Mouse (Mus musculus) lung, postnatal 36 days (tissue): ENCODE results near the gene Zfhx3.

Experiments used
- DNase-seq: peaks from one replicate; pipeline ENCODE4 v3.0.0; 2022; ENCODE audit warnings: mixed read lengths

Zfhx3 gene

GRCm38 (mm10) chr8:108691456-108692238 lies 749.2 kb downstream of the Zfhx3 start:
- DNase-seq = peak; percentile 68

GRCm38 (mm10) chr8:108692239-108692627 lies 749.8 kb downstream of the Zfhx3 start:
- DNase-seq = peak; percentile 73

GRCm38 (mm10) chr8:108692669-108693665 lies 750.5 kb downstream of the Zfhx3 start:
- DNase-seq = no peak

- DNase-seq = peak; percentile 79
Observed at GRCm38 (mm10) chr8:108693841-108694240, 751.4 kb downstream of the Zfhx3 start.

GRCm38 (mm10) chr8:108694516-108694915 lies 752.1 kb downstream of the Zfhx3 start:
- no peak for DNase-seq

- no peak for DNase-seq
Observed at GRCm38 (mm10) chr8:108695242-108695880, 752.9 kb downstream of the Zfhx3 start.

- peak; percentile 48 for DNase-seq
Observed at GRCm38 (mm10) chr8:108695938-108696630, 753.6 kb downstream of the Zfhx3 start.

GRCm38 (mm10) chr8:108696631-108697410 lies 754.4 kb downstream of the Zfhx3 start:
- DNase-seq = no peak

- no peak for DNase-seq
Observed at GRCm38 (mm10) chr8:108697589-108697988, 755.1 kb downstream of the Zfhx3 start.

- DNase-seq = no peak
Observed at GRCm38 (mm10) chr8:108698101-108698660, 755.7 kb downstream of the Zfhx3 start.

- no peak for DNase-seq
Observed at GRCm38 (mm10) chr8:108699011-108699410, 756.6 kb downstream of the Zfhx3 start.

- no peak for DNase-seq
Observed at GRCm38 (mm10) chr8:108699454-108700345, 757.3 kb downstream of the Zfhx3 start.

- no peak for DNase-seq
Observed at GRCm38 (mm10) chr8:108701381-108702175, 759.1 kb downstream of the Zfhx3 start.

GRCm38 (mm10) chr8:108702201-108702600 lies 759.8 kb downstream of the Zfhx3 start:
- DNase-seq = no peak

- DNase-seq = no peak
Observed at GRCm38 (mm10) chr8:108705751-108706150, 763.3 kb downstream of the Zfhx3 start.

GRCm38 (mm10) chr8:108706491-108706847 lies 764.0 kb downstream of the Zfhx3 start:
- DNase-seq = peak; percentile 50

- peak; percentile 63 for DNase-seq
Observed at GRCm38 (mm10) chr8:108706848-108707541, 764.6 kb downstream of the Zfhx3 start.

GRCm38 (mm10) chr8:108707576-108708281 lies 765.3 kb downstream of the Zfhx3 start:
- no peak for DNase-seq
